Mouse (Mus musculus) gastrocnemius, postnatal 25 days (tissue): ENCODE results near the gene Mmp2. TPM values are rescaled to one million over a fixed set of nuclear protein-coding genes. Genes with fewer than 3 reads are reported as not detected.
A peak's percentile ranks its signal among the peaks of the same experiment; 100 is the strongest.
"Not testable (repeated sequence)": the region's sequence is repeated elsewhere in the genome, so short reads cannot be mapped to it uniquely, and the experiment has no call there.

Source experiments
- DNase-seq: peaks from one replicate; pipeline ENCODE4 v3.0.0; 2022
- total RNA-seq, 2 experiments: library from RNA; stranded (reverse); gene quantifications; 1 replicate in 1 of 2; 2 replicates in 1 of 2; pipeline ENCODE4 v1.2.3; 2021

Gene Mmp2
- total RNA-seq, 2 experiments from 2014 or later = 58.4 to 66.3 TPM

DNA sequence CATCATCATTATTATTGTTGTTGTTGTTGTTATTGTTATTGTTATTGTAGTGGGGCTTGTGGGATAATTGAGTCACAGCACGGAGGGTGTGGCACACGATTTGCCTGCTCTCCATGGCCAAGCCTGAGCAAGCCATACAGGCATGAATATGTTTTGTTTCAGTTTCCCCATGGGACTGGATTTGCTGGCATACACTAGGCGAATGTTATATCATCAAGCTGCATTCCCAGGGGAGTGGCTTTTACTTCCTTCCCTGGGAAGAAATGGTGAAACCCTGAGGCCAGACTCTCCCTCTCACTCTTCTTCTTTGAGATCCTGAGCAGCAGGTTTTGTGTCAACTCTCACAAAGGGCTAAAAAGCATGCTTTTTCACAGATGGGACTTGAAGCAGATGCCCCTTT, 11.5 kb downstream of the Mmp2 start:
- DNase-seq = no peak

DNA sequence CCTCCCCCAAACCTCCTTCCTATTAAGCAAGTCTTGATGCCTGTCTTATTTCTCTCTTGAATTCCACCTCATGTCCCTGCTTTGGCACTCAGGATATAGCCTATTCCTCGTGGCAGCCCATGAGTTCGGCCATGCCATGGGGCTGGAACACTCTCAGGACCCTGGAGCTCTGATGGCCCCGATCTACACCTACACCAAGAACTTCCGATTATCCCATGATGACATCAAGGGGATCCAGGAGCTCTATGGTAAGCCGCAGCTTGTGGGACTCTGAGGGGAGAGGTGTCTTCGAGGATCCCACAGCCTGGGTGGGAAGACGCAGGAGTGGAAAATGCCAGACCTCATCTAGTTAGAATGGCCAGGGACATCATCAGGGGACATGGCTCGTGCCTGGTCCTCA, 12.1 kb downstream of the Mmp2 start:
- no peak for DNase-seq

- peak; percentile 66 for DNase-seq
Measured at GRCm38 (mm10) chr8:92839876-92840275, 12.8 kb downstream of the Mmp2 start.

DNA sequence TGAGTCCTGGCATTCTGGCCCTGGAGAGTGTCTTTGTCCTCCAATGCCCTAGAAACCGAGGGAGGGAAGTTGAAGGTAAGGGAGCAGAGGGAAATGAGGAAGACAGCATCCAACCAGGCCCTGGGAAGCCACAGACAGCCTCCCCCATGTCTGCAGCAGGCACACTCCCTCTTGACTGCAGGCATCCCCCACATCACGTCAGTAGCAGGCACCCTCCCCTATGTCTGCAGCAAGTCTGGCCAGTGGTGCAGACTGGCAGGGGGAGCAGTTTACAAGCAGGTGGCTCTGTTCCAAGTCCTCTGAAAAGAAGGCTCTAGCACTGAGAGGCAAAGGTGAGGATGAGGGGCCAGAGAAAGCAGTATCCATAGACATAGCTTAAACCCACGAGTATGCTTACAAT, 19.6 kb downstream of the Mmp2 start:
- DNase-seq = no peak

DNA sequence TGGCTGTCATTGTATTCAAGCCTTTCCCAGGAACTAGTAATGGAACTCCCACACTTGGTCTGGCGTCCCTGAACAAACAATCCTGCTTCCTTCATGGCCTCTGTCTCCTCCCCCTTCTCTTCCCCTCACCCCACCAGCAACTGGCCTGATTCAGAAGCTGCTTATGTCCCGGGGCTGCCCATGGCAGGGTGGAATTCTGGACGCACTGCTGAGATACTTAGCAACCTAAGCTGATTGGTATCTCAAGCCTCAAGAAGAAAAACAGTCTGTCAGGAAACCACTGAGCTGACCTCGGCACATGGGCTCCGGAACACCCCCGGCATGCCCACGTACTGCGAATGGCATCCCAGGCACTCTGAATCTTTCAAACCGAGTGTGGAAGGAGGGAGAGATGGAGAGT, 20.2 kb downstream of the Mmp2 start:
- no peak for DNase-seq

GRCm38 (mm10) chr8:92849261-92849660, 22.2 kb downstream of the Mmp2 start:
- no peak for DNase-seq

DNA sequence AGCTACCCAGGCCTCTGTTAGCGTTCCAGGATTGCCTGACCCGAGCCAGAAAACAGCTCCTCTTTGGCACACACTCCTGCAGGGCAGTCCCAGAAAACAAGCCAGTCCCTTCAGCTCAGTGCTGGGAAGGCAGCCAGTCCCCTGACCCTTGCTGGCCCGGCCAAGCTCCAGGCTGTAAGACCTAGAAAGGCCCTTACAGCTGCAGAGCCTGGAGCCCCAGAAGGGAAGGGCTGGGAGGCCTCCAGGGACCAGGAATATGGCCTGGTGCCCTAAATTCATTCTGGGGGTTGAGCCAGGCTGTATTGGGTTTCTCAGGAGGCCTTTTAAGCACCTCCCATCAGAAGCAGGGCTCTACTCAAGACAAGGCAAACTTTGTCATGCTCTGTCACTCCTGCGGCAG, 23.1 kb downstream of the Mmp2 start:
- peak; percentile 97 for DNase-seq

DNA sequence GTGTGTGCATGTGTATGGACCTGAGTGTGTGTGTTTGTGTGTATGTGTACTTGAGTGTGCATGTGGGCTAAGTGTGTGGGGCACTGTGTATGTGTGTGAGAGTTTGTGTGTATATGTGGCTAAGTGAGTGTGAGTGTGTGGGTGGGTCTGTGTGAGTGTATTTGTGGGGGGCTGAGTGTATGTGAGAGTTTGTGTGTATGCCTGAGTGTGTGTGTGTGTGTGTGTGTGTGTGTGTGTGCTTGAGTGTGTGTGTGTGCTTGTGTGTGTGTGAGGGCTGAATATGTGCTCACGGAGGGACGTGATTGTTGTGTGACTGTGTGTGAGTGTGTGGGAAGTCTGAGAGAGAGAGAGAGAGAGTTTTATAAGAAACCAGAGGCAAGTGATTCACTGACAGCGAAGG, 24.3 kb downstream of the Mmp2 start:
- no peak for DNase-seq

GRCm38 (mm10) chr8:92853188-92853983, 26.3 kb downstream of the Mmp2 start:
- no peak for DNase-seq

- no peak for DNase-seq
Measured at GRCm38 (mm10) chr8:92854673-92855072, 27.6 kb downstream of the Mmp2 start.

- DNase-seq = peak; percentile 26
Measured at GRCm38 (mm10) chr8:92855171-92855894, 28.2 kb downstream of the Mmp2 start, which contains the start of gene Lpcat2. TSS of gene Lpcat2 (plus strand) at chr8:92855339.

- no peak for DNase-seq
Measured at GRCm38 (mm10) chr8:92856273-92856986, 29.3 kb downstream of the Mmp2 start.

GRCm38 (mm10) chr8:92858475-92859182, 31.5 kb downstream of the Mmp2 start:
- DNase-seq = no peak

DNA sequence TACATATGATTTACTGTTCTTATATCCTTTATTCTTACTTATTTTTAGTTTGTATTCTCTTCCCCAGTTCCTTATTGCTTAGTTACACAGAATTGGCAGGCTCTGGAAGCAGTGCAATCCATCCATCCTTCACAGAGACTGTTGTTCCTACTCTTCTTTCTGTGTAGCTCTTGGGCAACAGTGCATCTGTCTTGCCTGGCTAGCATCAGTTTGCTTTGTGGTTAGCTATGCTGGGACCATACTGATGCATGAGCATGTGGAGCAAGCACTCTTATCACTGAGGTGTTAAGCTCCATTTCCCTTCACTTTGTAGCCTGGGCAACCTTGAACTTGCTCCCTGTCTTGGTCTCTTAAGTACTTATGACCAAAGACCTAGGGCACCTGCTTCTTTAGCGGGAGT, 34.9 kb downstream of the Mmp2 start:
- DNase-seq = no peak

GRCm38 (mm10) chr8:92870281-92870680, 43.2 kb downstream of the Mmp2 start:
- peak; percentile 41 for DNase-seq

- no peak for DNase-seq
Measured at GRCm38 (mm10) chr8:92872063-92872759, 45.1 kb downstream of the Mmp2 start.

GRCm38 (mm10) chr8:92875795-92876194, 48.7 kb downstream of the Mmp2 start:
- no peak for DNase-seq

DNA sequence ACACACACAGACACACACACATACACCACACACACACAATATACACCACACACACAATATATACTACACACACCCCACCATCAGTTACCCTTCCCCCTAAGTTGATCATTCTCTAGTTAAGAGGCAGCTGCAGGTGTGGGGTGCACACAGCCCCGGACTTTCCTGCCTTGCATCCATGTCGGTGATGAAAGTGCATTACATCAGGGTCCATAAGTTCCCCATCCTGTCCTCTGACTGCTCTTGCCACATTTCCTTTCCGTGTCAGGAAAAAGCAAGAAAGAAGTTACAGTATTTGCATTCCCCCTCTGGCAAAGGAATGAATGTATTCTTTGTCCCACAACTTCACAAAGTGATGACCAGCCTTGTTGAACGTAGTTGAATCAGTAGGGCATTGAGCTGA, 54.2 kb downstream of the Mmp2 start:
- DNase-seq = no peak

DNA sequence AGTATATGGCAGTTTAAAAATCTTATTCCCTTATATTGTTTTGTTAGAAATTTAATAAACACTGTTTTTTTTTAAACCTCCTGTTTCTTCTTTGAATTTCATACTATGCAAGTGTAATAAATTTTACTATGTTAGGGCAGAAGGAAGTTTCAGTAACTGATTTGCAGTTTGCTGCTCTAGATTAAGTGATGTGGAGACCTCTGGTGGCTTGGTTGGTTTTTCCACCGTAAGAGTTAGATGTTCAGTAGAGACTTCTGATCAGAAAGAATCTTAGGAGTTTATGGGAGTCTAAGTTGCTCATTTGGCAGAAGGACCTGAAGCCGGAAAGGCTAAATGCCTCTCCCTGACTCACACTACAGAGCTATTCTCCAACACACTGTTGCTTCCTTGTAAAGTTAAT, 56.7 kb downstream of the Mmp2 start:
- DNase-seq = no peak

DNA sequence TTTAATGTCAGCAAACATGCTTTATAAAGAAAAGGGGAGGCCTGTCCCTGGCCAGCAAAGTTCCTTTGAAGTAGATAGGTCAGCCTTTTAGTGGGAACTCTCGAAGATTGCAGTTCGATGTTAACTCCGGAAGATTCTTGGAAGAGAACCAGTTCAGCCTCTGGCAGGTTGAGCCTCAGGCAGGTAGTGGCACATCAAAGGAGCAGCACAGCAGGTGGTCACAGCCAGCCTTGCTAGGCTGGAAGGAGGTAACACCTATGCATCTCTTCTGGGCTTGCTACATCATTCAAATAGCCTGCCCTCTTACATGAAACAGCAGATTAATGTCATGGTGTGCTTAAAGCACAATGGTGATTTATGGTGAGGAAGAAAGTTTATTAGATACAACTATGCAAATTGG, 65.1 kb downstream of the Mmp2 start:
- not testable (repeated sequence) for DNase-seq

GRCm38 (mm10) chr8:92893870-92894269, 66.8 kb downstream of the Mmp2 start:
- no peak for DNase-seq

GRCm38 (mm10) chr8:92895053-92895452, 68.0 kb downstream of the Mmp2 start:
- DNase-seq = no peak
